Mouse (Mus musculus) hindbrain, embryonic 16.5 days (tissue): ENCODE results near the gene Auh. TPM values are rescaled to one million over a fixed set of nuclear protein-coding genes. Genes with fewer than 3 reads are reported as not detected.

ENCODE experiments used
- ATAC-seq: fragments of 200-750 bp; cut with Nextera tagmentation; 2 replicates; pipeline ENCODE4 v1.8.0; 2017; ENCODE audit warnings: moderate TSS enrichment, moderate library complexity
- H3K27ac ChIP-seq: fragments of 300-500 bp; sonication (generic); 2 replicates; pipeline ENCODE4 v1.5.1; 2014; ENCODE audit warnings: low read depth, mild to moderate bottlenecking, control low read depth, low read length, moderate library complexity
- H3K27me3 ChIP-seq: fragments of 300-500 bp; sonication (generic); replicated peaks from 2 replicates; pipeline ENCODE4 v1.6.1; 2014; ENCODE audit warnings: low read length; ENCODE audit not compliant: control insufficient read depth, insufficient read depth
- H3K36me3 ChIP-seq: fragments of 300-500 bp; sonication (generic); 2 replicates; pipeline ENCODE4 v1.6.1; 2014; ENCODE audit warnings: mild to moderate bottlenecking, low read length, moderate library complexity, mixed read lengths; ENCODE audit not compliant: control insufficient read depth, insufficient read depth
- H3K4me1 ChIP-seq: fragments of 300-500 bp; sonication (generic); 2 replicates; pipeline ENCODE4 v1.6.1; 2014; ENCODE audit warnings: low read depth, low read length; ENCODE audit not compliant: control insufficient read depth, insufficient read depth
- H3K4me2 ChIP-seq: fragments of 300-500 bp; sonication (generic); 2 replicates; pipeline ENCODE4 v1.6.1; 2014; ENCODE audit warnings: mild to moderate bottlenecking, low read length, control low read depth, moderate library complexity
- H3K4me3 ChIP-seq: fragments of 300-500 bp; sonication (generic); 2 replicates; pipeline ENCODE4 v1.5.1; 2014; ENCODE audit warnings: mild to moderate bottlenecking, low read length, control low read depth, moderate library complexity
- H3K9ac ChIP-seq: fragments of 300-500 bp; sonication (generic); 2 replicates; pipeline ENCODE4 v1.6.1; 2014; ENCODE audit warnings: low read depth, mild to moderate bottlenecking, control low read depth, low read length, moderate library complexity
- H3K9me3 ChIP-seq: fragments of 300-500 bp; sonication (generic); 2 replicates; pipeline ENCODE4 v1.6.1; 2014; ENCODE audit warnings: mild to moderate bottlenecking, low read length, moderate library complexity; ENCODE audit not compliant: control insufficient read depth
- WGBS: fragments of 180-500 bp; shearing (Covaris S2); extraction: QIAGEN DNeasy Blood & Tissue Kit; methylation state at CpG from one replicate; pipeline ENCODE4 v1.1.7; 2014; 5-methylcytosine and 5-hydroxymethylcytosine counted together
- polyA plus RNA-seq: library from polyadenylated mRNA; unstranded; fragments of >200 nt; fragmentation: Nextera tagmentation; extraction: Ambion mirVana; gene quantifications from 2 replicates; pipeline ENCODE4 v1.2.1, GENCODE M21; 2015

The Auh gene
- polyA plus RNA-seq, 1 experiment from 2014 or later, result 75.0 TPM

- Histone ChIP-seq H3K27ac (no peak overlapping the region), H3K4me3 (no peak overlapping the region), H3K27me3 (no peaks in the 10 kb centered on the region), H3K36me3 (no peaks in the 10 kb centered on the region), H3K4me1 (no peaks in the 10 kb centered on the region), H3K9me3 (no peaks in the 10 kb centered on the region), H3K4me2 (no peak overlapping the region), H3K9ac (no peak overlapping the region)
- ATAC-seq, result no peak
- WGBS, result 90% methylated on average over 9 of the region's 9 CpGs
Observed at GRCm38 (mm10) chr13:52792242-52792844, 137.1 kb downstream of the Auh start.

DNA sequence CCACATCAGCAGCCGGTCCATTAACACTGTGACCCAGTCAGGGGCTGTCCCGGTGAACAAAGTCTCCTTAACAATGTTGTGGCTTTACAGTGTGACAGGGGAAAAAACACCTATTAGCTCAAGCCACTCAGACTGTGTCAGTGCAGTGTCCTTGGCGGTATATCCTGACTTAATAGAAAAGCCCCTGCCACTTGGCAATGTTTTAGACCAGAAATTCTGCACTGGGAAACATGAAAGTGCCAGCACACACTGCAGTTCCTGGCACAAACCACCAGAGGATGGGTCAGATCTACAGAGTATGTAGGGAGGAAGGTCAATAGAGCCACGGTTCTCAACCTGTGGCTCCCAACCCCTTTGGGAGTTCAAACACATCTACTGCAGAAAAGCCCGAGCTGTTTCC lies 138.6 kb downstream of the Auh start:
- Histone ChIP-seq H3K4me3 (no peak overlapping the region), H3K4me2 (no peak overlapping the region), H3K27me3 (no peaks in the 10 kb centered on the region), H3K27ac (no peak overlapping the region), H3K9me3 (no peaks in the 10 kb centered on the region), H3K36me3 (no peaks in the 10 kb centered on the region), H3K4me1 (no peaks in the 10 kb centered on the region), H3K9ac (no peak overlapping the region)
- 80% methylated on average over 5 of the region's 5 CpGs for WGBS
- no peak for ATAC-seq

Other genes with a start within 250 kb of the Auh start
- 44.8 and 46.0 TPM in 2 replicates for gene Nfil3, start 51.4 kb upstream of the Auh start, polyA plus RNA-seq